Mouse (Mus musculus) layer of hippocampus, adult 11-12 months (tissue): ENCODE measurements at regions not wholly inside any gene's neighbourhood (a gene's known extent, or its start where the extent isn't known, plus 50 kb on each side); places are given as distances from the start of the nearest gene placed in this dataset.
A peak's percentile ranks its signal among the peaks of the same experiment; 100 is the strongest.

Experiments used
- DNase-seq: peaks from one replicate; pipeline ENCODE4 v3.0.0; 2022; ENCODE audit warnings: low spot score

DNA sequence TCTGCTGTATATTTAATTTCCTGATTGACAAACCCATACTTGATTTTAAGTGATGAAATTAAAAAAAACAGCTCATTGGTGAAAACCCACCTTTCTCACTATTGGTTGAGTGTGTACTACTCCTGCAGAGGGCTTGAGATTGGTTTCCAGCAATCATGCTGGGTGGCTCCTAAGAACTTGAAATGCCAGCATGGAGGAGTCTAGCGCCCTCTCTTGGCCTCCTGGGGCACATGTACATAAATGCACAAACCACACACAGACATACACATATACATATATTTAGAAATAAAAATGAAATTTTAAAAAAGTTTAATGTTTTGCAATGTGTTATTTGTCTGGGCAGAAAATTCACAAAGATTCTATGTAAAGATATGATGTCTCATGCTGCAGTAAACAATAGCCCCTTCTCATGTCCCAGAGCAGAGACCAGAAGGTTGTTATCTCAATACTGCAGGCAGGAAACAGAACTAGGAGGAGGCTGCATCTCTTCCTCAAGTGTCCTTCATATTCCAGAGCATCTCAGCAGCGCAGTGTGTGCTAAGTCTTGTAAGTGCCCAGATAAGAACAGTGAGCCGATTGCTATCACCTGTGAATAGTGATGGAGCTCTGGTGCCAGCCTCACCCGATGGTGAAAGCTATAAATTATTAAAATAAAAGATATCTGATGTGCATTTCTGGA lies 108.4 kb upstream of the Fbxo11 start:
- DNase-seq, result no peak

DNA sequence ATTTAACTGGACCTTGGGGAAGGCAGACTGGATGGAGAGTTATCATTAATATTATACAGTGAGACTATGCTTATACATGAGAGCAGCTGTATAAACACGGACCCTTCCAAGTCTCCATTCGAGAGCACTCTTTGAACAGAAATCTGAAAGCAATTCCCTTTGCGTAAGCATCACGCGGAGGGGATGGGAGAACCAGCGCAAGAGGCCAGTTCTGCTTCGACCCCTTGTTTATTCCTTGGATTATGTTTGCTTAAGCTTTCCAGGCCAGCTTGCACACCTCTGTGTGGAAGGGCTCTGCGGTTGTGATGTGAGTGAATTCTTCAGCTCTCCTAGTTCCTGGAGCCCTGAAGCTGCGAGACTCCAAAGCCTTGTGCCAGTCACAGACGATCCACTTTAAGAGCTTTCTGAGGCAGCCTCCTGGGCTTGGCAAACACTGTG lies 109.2 kb upstream of the Fbxo11 start:
- no peak for DNase-seq

DNA sequence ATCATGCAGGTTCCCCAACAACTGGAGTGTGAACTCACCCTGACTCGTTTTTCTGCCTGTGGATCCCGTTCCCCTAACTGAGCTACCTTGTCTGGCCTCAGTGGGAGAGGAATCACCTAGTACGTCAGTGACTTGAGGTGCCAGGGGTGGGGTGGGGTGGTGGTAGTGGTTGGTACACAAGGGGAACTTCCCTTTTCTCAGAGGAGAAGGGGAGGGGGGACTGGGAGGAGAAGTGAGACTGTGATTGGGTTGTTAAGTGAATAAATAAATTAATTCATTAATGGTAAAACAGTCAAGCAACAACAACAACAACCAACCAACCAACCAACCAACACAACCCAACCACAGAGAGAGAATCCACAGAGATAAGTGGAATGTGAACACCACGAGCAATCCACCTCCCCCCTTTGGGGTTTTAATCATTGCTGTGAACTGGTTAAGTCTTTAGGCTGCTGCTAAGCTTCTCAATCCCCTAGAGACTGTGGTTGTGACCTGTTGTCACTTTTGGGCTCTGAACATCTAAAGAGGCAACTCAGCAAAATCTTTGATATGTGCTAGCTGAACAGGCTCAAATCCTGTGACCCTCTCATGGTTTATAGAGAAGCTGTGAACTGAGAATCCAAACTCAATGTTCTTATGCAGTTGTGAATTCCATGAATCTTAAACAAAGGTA lies 111.0 kb upstream of the Fbxo11 start:
- no peak for DNase-seq

DNA sequence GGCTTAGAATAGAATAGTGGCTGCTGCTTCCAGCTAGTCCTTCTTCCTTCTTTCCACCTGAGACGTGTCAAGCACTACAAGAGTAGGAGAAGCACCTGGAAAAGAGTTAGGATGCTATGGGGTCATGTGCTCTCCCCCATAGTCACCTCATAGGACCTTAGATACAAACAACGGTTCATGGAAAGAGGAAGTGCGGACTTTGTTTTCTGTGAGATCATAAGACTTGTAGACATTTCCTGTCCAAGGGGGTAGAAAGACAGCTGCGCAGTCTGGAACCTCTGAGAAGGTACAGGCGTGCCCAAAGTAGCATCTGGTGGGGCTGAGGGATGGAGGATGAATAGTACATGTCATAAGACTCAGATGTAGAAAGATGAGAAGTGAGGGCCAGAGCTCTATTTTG lies 125.6 kb upstream of the Fbxo11 start:
- DNase-seq, result no peak

DNA sequence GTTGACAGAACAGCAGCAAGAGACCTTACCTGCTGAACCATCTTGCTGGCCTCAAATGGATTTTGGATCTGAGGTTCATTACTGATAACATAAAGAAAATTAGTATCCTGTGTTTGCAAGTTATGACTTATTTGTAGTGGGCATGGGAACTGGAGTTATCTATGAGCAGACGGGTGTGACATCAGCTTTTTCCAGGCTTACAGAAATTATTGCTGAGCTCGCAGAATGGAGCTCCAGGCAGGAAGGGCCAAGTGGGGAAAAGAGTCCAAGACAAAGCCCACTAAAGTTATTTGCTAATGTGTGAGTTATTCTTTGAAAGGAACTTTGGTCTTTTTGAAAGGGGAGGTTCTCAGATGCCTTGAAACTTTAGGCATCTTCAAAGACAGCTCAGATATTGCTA lies 126.4 kb upstream of the Fbxo11 start:
- DNase-seq, result no peak

DNA sequence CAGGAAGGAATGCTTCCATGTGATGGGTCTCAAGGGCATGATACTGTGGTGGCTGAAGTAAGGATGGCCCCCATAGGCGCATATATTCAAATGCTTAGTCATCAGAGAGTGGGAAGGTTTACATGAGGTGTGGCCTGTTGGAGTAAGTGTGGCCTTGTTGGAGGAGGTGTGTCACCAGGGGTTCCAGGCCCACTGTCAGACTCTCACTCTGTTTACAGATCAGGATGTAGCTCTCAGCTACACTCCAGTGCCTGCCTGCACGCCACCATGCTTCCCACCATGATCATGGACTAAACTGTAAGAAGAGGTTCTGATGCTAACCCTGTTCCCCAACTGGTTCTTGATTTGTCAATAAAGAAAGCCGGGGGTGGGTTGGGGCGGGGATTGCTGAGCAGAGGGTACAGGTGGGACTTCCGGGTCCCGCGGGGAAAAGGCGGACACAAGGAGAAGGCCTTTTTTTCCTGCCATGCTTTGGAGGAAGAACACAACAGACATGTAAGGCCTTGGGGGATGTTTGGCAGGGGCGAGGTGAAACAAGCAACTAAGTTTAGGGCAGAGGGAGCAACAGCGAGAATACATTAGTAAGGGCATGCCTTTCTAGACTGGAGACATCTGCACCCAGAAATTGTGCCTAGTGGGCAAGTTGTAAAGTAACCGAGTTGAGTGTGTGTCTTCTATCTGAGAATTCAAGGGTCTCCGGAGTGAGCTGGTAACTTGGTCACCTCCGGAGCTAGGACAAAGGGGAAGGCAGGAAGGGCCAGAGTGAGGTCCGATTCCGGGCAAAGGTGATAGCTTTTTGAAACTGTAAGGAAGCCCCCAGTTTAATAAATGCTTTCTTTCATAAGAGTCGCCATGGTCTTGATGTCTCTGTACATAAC lies 127.1 kb upstream of the Fbxo11 start:
- DNase-seq, result no peak

DNA sequence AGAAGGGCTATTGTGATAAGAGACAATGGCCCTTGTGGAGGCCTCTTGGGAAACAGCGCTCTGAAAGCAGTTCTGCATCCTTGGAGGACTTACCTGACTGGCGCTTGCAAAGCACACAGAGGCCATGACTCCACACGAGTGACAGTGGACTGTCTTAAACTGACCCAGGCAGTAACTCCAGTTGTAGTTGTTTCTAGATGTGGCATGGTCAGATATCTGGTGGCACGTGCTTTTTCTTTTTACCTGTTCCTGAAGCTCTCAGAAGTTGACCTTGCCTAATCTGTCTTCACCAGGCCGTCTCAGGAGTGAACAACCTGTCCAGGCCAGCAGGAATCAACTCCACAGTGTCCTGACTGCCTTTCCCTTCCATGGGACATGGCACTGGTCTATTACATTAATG lies 129.6 kb upstream of the Fbxo11 start:
- no peak for DNase-seq

DNA sequence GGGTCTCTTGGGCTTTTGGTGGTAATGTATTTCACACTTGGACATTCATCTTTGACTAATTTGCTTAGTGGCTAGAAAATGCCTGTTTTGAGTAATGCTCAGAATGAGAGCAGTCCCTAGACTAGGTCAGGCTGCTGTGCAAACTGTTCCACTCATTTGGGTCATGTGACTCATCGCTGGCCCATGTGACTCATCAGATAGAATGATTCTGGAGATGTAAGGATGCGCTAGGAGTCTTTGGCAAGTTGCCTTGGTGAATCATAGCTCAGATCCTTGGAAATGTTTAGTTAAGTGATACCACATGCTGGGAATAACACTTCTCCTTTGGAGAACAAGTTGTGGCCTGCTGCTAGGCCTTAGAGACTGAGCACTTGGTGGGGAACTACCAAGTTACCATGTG lies 130.2 kb upstream of the Fbxo11 start:
- DNase-seq, result peak; percentile 12

DNA sequence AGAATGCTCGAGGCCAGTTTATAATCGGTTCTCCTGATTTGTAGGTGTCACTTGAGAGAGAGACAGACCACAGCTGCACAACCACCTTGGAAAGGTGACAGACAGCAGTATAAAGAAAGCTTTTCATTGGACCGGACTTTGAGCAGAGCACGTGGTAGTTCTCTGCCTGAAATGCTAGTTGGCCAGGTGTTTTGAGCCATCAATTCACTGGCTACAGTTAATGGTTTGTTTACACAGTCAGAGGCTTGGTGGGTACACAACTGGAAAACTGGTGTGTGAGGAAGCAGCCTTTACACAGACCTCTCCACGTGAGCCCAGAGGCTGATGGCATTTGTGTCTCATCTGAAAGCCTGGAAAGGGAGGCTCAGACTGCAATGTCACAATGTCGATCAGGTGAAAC lies 130.8 kb upstream of the Fbxo11 start:
- DNase-seq, result no peak

DNA sequence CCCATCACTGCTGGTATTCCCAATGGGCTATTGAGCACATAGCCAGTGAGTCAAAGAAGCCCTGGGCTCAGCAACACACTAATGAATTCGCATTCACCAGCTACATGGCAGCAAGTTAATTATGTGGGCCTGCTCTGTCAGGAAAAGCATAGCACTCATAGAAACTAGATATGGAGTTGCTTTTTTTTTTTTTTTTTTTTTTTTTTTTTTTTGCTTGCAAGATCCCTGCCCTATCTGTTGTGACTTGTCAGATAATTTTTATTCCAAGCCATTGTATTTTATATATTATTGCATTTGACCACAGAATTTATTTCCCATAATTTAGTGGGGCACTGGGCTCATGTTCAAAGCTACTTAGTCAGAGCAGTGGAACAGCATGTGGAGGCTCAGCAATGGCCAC lies 131.2 kb upstream of the Fbxo11 start:
- DNase-seq, result no peak

DNA sequence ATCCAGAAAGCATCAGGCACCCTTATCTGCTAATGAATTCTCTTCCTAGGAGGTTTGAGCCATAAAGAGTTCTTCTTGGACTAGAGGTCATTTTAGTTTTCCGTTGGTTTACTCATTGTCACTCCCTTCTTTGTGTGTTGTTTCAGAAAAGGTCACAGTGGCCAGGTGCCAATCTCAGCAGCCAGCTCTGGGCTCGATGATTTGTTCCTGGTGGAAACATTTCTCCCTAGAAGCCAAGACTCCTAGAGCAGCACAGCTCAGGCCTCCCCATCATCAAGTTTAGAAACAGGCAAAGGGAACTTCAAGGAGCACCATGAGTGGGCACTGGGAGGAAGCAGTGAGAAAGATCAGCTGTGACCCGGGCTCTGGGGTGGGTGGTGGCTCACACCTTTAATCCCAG lies 132.3 kb upstream of the Fbxo11 start:
- DNase-seq, result no peak

DNA sequence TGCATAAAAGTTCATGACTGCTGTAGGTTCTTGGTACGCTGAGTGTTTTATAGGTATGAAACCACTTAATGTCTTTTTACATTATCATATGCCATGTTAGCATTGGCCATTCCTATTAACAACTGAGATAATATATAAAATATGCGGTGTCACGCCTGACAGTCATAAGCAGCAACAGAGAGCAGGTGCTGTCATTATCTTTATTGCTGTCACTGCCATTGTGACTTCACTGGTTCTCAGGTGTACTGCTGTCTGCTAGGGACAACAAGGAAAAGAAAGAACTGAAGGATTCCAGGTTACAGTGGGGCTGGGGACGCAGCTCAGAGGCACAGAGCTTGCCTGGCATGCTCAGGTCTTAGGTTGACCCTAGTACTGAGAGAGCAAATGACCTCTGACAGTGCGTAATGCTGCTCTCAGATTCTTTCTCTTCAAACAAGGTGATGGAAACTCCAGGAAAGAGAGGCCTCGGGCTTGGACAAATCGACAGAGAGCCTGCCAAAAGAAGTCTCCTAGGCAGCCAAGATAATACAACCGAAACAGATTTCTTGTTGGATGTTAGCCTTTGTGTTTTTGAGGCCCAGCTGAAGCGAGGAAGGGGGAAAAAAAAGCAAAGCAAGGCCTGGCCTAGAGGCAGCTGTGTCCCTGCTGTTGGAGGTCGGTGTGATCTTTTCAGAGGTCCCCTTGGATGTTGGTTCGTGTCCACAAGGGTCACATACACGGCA lies 136.3 kb upstream of the Fbxo11 start:
- no peak for DNase-seq

DNA sequence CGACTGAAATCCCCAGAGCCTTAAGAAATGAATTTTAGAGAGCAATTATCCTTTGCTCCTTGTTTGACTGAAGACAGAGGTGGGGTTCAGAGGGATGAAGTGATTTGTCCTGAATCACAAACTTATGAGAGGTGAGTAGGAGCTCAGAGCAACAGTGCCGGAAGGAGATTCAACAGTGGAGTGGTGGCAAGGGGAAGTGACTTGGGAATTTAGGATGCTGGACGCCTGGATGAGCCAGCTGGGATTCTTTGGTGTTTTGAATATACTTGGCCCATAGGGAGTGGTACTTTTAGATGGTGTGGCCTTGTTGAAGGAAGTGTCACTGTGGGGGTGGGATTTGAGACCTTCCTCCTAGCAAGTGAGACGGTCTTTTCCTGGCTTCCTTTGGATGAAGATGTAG lies 137.1 kb upstream of the Fbxo11 start:
- DNase-seq, result no peak

DNA sequence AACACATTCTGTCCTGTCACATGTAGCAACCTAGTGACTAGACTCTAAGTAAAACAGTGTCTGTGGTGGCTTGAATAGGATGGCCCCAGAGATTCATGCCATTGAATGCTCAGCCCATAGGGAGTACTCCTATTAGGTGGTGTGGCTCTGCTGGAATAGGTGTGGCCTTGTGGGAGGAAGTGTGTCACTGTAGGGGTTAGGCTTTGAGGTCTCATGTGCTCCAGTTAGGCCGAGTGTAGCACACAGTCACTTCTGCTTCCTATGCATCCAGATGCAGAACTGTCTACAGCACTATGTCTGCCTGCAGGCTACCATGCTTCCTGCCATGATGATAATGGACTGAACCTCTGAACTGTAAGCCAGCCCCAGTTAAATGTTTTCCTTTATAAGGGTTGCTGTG lies 144.5 kb upstream of the Fbxo11 start:
- no peak for DNase-seq

DNA sequence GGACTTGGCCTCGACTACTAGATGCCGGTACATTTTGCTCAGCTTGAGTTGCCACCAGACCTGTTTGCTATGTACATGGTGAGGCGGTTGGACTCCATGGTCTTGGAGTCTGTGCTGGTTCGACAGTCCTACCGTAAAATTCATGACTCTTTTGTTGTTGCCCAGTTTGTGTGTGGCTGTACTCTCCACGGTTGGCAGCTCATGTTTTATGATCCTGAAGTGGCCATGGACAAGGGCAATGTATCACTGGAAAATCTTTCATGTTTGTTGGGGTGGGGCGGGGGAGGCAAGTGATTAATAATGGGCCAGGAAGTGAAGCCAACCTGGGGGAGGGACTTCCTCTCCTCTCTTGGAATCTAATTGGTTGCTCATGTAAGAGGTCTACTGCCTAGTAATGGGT lies 147.0 kb upstream of the Fbxo11 start:
- DNase-seq, result no peak

DNA sequence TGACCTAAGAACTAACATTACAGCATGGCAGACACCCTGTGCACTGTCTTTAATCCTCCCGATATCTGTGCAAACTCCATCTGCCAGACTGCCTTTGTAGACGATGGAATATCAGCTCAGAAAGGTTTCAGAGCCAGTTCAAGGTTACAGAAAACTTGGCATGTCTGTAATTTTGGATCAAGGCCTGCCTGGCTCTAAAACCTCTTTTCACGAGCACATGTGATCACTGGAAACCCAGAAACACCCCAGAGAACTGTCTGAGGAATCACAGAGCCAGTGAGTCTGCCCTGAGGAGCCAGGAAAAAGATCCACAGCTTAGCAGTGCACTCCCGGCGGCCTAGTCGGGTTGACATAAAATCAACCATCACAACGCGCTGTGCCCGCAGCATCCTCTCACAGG lies 149.7 kb upstream of the Fbxo11 start:
- no peak for DNase-seq

DNA sequence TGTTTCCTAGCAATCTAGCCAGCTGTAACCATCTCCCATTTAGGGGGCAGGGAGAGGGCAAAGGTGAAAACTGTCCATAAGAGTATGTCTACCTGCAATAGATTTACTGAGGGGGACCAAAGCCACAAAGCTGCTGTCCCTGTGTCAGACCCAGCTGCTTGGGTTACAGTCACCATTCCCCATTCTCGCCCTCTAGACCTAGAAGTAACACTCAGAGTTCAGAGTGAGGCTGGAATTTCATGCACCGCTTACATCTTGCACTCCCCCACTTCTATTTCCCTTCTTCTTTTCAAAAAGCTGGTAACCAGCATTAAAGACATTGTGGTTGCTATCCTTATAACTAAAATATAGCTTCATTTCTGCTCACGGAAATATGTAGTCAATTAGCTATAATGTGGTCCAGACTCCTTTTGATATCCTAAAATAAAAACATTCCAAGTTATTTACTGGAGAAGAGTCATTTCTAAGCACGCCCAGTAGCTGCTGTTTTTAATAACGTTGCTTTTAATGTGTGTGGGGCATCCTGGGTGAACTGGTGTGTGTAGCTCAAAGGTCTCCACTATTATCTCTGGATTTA lies 157.4 kb upstream of the Fbxo11 start:
- DNase-seq, result no peak

DNA sequence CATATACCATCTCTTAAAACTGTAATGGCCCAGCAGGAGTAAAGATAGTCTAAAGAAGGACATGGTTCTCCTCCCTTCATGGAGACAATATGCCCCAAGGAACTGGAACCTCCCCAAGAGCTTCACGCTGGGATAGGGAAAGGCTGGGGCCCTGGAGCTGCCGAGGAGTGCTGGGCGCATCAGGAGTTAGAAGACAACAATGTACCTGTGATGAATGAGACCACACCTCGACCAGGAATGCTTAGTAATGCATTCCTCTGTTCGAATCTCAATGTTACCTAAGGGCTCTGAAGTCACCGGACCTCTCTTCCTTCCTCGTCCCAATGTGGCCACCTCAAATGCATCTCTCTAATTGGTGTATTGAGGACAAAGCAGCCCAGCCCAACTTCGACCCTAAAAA lies 175.4 kb upstream of the Fbxo11 start:
- DNase-seq, result no peak

DNA sequence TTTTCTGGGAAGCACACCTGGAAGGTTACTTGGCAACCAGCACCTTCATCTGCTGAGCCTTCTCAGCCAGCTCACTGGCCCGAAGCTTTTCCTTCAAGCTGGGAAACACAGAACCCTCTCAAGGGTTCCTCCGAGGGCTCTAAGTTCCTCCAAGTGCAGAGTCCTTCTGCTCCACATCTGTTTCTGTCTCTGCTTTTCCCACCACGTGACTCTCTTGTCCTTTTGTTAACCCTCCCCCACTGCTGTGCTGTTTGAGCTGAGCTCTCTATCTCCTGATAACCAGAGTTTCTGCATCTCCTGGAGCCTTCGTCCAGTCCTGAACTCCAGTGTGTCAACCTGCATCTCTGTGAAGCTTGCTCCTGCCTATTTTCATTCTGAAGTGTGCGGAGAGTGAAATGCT lies 183.5 kb upstream of the Fbxo11 start:
- DNase-seq, result no peak

DNA sequence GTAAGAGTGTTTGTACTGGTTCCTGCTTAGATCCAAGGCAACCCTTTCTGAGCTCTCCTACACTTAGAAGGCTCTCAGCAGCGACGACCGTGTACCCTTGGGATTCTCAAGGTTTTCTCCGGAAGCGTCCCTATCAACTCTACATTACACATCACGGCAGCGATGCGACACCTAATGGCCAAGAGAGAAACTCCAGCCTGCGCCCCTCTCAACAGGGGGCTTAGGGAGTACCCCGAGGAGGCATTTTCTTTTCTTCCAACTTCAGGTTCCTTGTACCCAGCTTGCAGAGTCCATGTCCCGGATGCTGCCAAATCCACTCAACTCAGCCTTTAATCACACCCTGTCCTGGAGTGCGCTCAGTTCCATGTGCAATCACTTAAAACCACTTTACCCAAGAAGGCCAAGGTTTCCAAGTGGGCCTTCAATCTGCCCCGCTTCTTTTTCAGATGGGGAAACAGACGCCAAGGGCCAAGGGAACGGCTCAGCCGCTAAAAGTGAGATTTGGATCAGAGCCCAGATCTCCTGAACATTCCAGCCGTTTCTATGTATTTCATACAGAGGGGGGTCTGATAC lies 186.9 kb upstream of the Fbxo11 start:
- peak; percentile 62 for DNase-seq

DNA sequence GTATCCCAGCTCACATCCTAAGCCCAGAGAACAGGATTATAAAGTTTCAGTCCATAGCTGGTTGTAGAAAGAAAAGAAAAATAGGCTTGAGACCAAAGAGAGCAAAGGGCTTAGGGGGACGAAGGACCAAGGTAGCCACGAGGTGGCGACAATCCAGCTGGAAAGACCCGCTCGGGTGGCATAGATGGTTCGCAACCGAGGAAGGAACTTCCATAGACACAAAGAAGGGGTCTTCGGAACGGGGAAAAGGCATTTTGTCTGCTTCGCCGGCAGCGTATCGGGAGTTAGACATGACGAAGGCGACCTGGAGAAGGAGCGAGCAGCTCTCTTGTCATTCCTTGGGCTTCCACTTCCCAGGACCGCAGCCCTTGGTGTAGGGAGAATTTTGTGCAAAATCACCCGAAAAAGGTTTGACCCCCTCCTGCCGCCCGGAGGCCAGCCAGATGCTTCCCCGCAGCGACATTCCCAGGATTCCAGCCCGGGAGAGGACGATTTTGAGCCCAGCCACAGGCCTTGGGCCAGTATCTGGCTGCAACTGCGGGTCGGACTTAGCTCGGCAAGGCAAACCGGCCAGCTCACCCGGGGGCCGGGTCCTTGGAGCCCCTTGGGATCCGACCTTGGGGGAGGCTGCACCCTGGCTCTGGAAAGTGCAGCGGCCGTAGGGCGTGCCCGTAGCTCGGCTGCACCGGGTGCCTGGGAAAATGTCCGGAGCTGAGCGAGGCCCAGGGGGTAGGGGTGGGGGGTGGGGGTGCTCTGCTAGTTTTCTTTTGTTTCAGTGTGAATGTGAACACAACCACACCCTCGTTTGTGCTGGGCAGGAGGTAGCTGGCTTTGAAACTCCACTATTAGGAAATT lies 184.5 kb upstream of the Foxn2 start:
- peak; percentile 74 for DNase-seq
